ENCODE assay signal across 9 mouse cellular contexts in genomic region chr10:69500171-69500860, GRCm38 (mm10).
DNase-seq lines count a peak whose midpoint lies in the region; ATAC-seq and TF ChIP-seq lines count a peak whose summit lies in the region.
"Had no signal": no experiment of that assay in that cellular context is flagged by ENCODE, and none has a peak within 500 bp of the region (broad histone marks: within the 10 kb centered on the region; RNA-seq: fewer than 3 reads in every experiment).

No protein-coding gene starts in this region.

- H3K4me2 ChIP-seq in heart, embryonic 11.5 days, result no peak overlapping the region
- H3K4me2 ChIP-seq in hindbrain, embryonic 16.5 days (ENCODE audit: low read length), result peak overlapping the region; percentile 34
- H3K4me2 ChIP-seq in liver, postnatal 0 days (ENCODE audit: low read depth, low read length), result no peak overlapping the region
- H3K4me2 ChIP-seq: embryonic facial prominence, embryonic 13.5 days had no signal

- H3K9ac ChIP-seq in heart, embryonic 11.5 days (ENCODE audit: low read depth, low read length), result no peak overlapping the region
- no peak overlapping the region for H3K9ac ChIP-seq in hindbrain, embryonic 16.5 days (ENCODE audit: low read depth, low read length)
- no peak overlapping the region for H3K9ac ChIP-seq in liver, postnatal 0 days (replicated peaks)
- H3K9ac ChIP-seq: embryonic facial prominence, embryonic 13.5 days had no signal

- DNase-seq in heart, postnatal 4 days, result peak; percentile 9
- DNase-seq in brain, embryonic 18.5 days (ENCODE audit: low read depth, low spot score), result peak; percentile 77
- peak; percentile 57 for DNase-seq in mesoderm, embryonic 11.5 days (ENCODE audit: low read depth, low spot score)
- no peak for DNase-seq in liver, postnatal 0 days
- no peak for DNase-seq in urinary bladder, postnatal 10 days (ENCODE audit: low spot score)

- no peak for TF ChIP-seq EP300 in liver, postnatal 0 days (IDR thresholded peaks at IDR 0.05; ENCODE audit: low read depth)

- no peaks in the 10 kb centered on the region for H3K36me3 ChIP-seq in heart, embryonic 11.5 days (ENCODE audit: control insufficient read depth, insufficient read depth, low read length)
- H3K36me3 ChIP-seq in hindbrain, embryonic 16.5 days (ENCODE audit: control insufficient read depth, insufficient read depth, low read length), result no peaks in the 10 kb centered on the region
- no peaks in the 10 kb centered on the region for H3K36me3 ChIP-seq in liver, postnatal 0 days (replicated peaks; ENCODE audit: insufficient read depth, low read length)
- H3K36me3 ChIP-seq: embryonic facial prominence, embryonic 13.5 days had no signal

- WGBS in heart, embryonic 11.5 days (ENCODE audit: insufficient replicate concordance), result 53% methylated on average over 11 of the region's 11 CpGs
- WGBS in hindbrain, embryonic 16.5 days, result 33% methylated on average over 11 of the region's 11 CpGs
- WGBS in liver, postnatal 0 days (ENCODE audit: insufficient replicate concordance), result 60% methylated on average over 11 of the region's 11 CpGs

- no peaks in the 10 kb centered on the region for H3K4me1 ChIP-seq in heart, embryonic 11.5 days (ENCODE audit: control insufficient read depth, insufficient read depth, low read length)
- H3K4me1 ChIP-seq in hindbrain, embryonic 16.5 days (ENCODE audit: control insufficient read depth, insufficient read depth, low read depth, low read length), result peaks cover 11% of the 10 kb centered on the region
- H3K4me1 ChIP-seq in liver, postnatal 0 days (ENCODE audit: insufficient read depth), result no peaks in the 10 kb centered on the region

- no peak for TF ChIP-seq CTCF in liver, postnatal 0 days (IDR thresholded peaks at IDR 0.05; ENCODE audit: low read depth)

- ATAC-seq in heart, embryonic 11.5 days (replicated peaks; ENCODE audit: insufficient number of reproducible peaks, low FRiP score, low TSS enrichment), result no peak
- ATAC-seq in hindbrain, embryonic 16.5 days, result peak; percentile 90
- no peak for ATAC-seq in liver, postnatal 0 days
- ATAC-seq in monocyte, adult 5-6 weeks (replicated peaks; ENCODE audit: insufficient number of reproducible peaks, low FRiP score, low TSS enrichment, poor library complexity, severe bottlenecking), result no peak

- H3K27ac ChIP-seq in heart, embryonic 11.5 days (ENCODE audit: low read depth, low read length), result no peak overlapping the region
- peak overlapping the region; percentile 52 for H3K27ac ChIP-seq in hindbrain, embryonic 16.5 days (ENCODE audit: low read depth, low read length)
- no peak overlapping the region for H3K27ac ChIP-seq in liver, postnatal 0 days (ENCODE audit: low read depth)
- H3K27ac ChIP-seq: embryonic facial prominence, embryonic 13.5 days had no signal

- no peaks in the 10 kb centered on the region for H3K27me3 ChIP-seq in heart, embryonic 11.5 days (ENCODE audit: control insufficient read depth, insufficient read depth, low read length)
- no peaks in the 10 kb centered on the region for H3K27me3 ChIP-seq in hindbrain, embryonic 16.5 days (replicated peaks; ENCODE audit: control insufficient read depth, insufficient read depth, low read length)
- no peaks in the 10 kb centered on the region for H3K27me3 ChIP-seq in liver, postnatal 0 days (ENCODE audit: insufficient read depth, low read length)
- H3K27me3 ChIP-seq: embryonic facial prominence, embryonic 13.5 days had no signal

- H3K4me3 ChIP-seq in heart, embryonic 11.5 days (ENCODE audit: low read depth, low read length), result no peak overlapping the region
- H3K4me3 ChIP-seq in hindbrain, embryonic 16.5 days (ENCODE audit: low read length), result no peak overlapping the region
- H3K4me3 ChIP-seq in liver, postnatal 0 days (ENCODE audit: low read depth, low read length), result no peak overlapping the region
- H3K4me3 ChIP-seq: embryonic facial prominence, embryonic 13.5 days had no signal

- no peaks in the 10 kb centered on the region for H3K9me3 ChIP-seq in heart, embryonic 11.5 days (replicated peaks; ENCODE audit: control insufficient read depth, low read length)
- no peaks in the 10 kb centered on the region for H3K9me3 ChIP-seq in hindbrain, embryonic 16.5 days (ENCODE audit: control insufficient read depth, low read length)
- no peaks in the 10 kb centered on the region for H3K9me3 ChIP-seq in liver, postnatal 0 days (ENCODE audit: low read length)
- H3K9me3 ChIP-seq: embryonic facial prominence, embryonic 13.5 days had no signal

Comparison
In these comparisons a context has a peak if more than half of its experiments do, and no peak if none do; other contexts are left out.
1. DNase-seq: peak in heart, postnatal 4 days (single experiment), brain, embryonic 18.5 days (single experiment) and mesoderm, embryonic 11.5 days (single experiment); none in liver, postnatal 0 days (single experiment) and urinary bladder, postnatal 10 days (single experiment).